Mouse (Mus musculus): ENCODE measurements around the gene Psmf1.

- TF ChIP-seq CTCF (IDR thresholded peaks at IDR 0.05; ENCODE audit: low read depth) (peak; percentile 75), EP300 (IDR thresholded peaks at IDR 0.05; ENCODE audit: low read depth) (no peak)
Observed at GRCm38 (mm10) chr2:151747847-151748705, 4.1 kb upstream of the Psmf1 start.
